Mouse (Mus musculus) heart, embryonic 10.5 days (tissue): ENCODE data around the gene Slc2a9. TPM values are rescaled to one million over a fixed set of nuclear protein-coding genes. Genes with fewer than 3 reads are reported as not detected.

Experiments
- DNase-seq: peaks from one replicate; pipeline ENCODE4 v3.0.0-alpha.2; 2017; ENCODE audit warnings: low spot score
- H3K27ac ChIP-seq: fragments of 300-500 bp; sonication (generic); 2 replicates; pipeline ENCODE4 v1.5.1; 2016; ENCODE audit warnings: mild to moderate bottlenecking
- H3K27me3 ChIP-seq: fragments of 300-500 bp; sonication (generic); 2 replicates; pipeline ENCODE4 v1.6.1; 2016; ENCODE audit warnings: mild to moderate bottlenecking; ENCODE audit not compliant: poor library complexity, insufficient read depth, severe bottlenecking
- H3K36me3 ChIP-seq: fragments of 300-500 bp; sonication (generic); 2 replicates; pipeline ENCODE4 v1.6.1; 2016; ENCODE audit warnings: mild to moderate bottlenecking, moderate library complexity
- H3K4me1 ChIP-seq: fragments of 300-500 bp; sonication (generic); 2 replicates; pipeline ENCODE4 v1.6.1; 2016; ENCODE audit warnings: mild to moderate bottlenecking
- H3K4me3 ChIP-seq: fragments of 300-500 bp; sonication (generic); 2 replicates; pipeline ENCODE4 v1.5.1; 2016; ENCODE audit warnings: mild to moderate bottlenecking, moderate library complexity
- H3K9me3 ChIP-seq: fragments of 300-500 bp; sonication (generic); 2 replicates; pipeline ENCODE4 v1.6.1; 2016; ENCODE audit warnings: mild to moderate bottlenecking, moderate library complexity
- WGBS: fragments of 180-500 bp; shearing (Covaris S2); methylation state at CpG from one replicate; pipeline ENCODE4 v1.1.7; 2016; 5-methylcytosine and 5-hydroxymethylcytosine counted together
- polyA plus RNA-seq: library from polyadenylated mRNA; unstranded; fragments of >200 nt; fragmentation: Nextera tagmentation; extraction: Ambion mirVana; gene quantifications from 2 replicates; pipeline ENCODE4 v1.2.1, GENCODE M21; 2016

Gene Slc2a9
- polyA plus RNA-seq, 1 experiment from 2014 or later, result 0.31 TPM

DNA sequence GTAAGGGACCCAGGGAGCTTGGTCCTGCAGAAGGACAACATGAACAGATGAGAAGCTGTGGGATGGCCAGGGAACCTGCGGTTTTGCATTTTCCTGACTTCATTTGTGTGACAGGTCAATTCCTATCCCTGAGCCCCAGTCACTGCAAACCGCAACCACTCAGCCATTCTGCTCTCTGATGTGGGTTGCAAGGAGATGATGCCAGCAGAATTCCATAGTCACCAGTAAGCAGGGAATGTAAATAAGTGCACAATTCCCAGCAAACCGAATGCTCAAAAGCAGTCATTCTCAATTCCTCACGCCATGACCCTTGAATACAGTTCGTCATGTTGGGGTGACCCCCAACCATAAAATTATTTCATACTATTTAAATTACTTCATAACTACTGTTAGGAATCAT is 123.0 kb downstream of the Slc2a9 start:
- DNase-seq, result no peak
- Histone ChIP-seq H3K36me3 (no peaks in the 10 kb centered on the region), H3K4me3 (no peak overlapping the region), H3K9me3 (no peaks in the 10 kb centered on the region; the same call in 1 of the 2 replicates), H3K27ac (no peak overlapping the region), H3K4me1 (no peaks in the 10 kb centered on the region), H3K27me3 (0 out of 2 replicates have a peak, but pooled peaks cover 5% of the 10 kb centered on the region)
- 84% methylated on average over 5 of the region's 5 CpGs for WGBS

DNA sequence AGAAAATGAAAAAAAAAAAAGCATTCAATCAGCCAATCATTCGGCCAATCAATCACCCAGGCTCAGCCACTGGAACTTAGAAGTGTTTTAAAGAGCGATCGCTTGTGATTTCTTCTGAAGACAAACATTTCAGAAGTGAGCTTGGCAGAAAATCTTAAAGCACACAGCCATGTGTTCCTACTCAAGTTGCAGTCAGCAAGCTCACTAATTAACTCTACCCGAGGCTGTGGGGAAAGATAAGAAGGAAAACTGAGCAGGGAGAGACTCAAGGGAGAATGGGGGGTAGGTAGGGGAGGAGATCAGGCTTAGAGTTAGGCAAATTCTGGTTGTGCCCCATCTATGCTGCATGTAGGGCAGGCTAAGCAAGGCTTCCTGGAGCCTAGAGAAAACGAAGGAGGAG is 130.6 kb downstream of the Slc2a9 start:
- Histone ChIP-seq H3K36me3 (no peaks in the 10 kb centered on the region), H3K4me1 (peaks cover 2% of the 10 kb centered on the region), H3K27me3 (no peaks in the 10 kb centered on the region), H3K4me3 (no peak overlapping the region), H3K9me3 (no peaks in the 10 kb centered on the region; the same call in 1 of the 2 replicates), H3K27ac (no peak overlapping the region)
- no peak for DNase-seq
- 20% methylated on average over 5 of the region's 5 CpGs for WGBS

DNA sequence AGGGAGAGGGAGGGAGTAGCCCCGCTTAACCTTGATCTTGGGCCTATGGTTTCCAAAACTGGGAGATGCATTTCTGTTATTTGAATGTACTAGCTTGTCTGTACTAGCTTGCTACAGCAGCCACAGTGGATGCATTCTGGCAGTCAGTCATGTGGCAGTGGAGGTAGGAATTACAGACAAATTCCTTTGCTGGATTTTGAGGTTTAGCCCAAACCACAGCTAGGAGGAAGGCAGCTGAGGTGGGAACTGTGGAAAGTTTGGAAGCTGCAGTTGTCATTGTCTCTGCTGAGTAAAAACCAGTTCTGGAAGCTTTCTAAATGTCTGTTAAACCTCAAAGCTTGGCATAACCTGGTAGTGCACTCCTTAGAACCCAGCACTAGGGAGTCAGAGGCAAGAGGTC is 131.6 kb downstream of the Slc2a9 start:
- Histone ChIP-seq H3K27ac (no peak overlapping the region), H3K9me3 (no peaks in the 10 kb centered on the region; the same call in 1 of the 2 replicates), H3K4me3 (no peak overlapping the region), H3K4me1 (peaks cover 11% of the 10 kb centered on the region), H3K36me3 (no peaks in the 10 kb centered on the region), H3K27me3 (no peaks in the 10 kb centered on the region)
- no peak for DNase-seq
- WGBS, result 73% methylated on average over 1 of the region's 1 CpGs

DNA sequence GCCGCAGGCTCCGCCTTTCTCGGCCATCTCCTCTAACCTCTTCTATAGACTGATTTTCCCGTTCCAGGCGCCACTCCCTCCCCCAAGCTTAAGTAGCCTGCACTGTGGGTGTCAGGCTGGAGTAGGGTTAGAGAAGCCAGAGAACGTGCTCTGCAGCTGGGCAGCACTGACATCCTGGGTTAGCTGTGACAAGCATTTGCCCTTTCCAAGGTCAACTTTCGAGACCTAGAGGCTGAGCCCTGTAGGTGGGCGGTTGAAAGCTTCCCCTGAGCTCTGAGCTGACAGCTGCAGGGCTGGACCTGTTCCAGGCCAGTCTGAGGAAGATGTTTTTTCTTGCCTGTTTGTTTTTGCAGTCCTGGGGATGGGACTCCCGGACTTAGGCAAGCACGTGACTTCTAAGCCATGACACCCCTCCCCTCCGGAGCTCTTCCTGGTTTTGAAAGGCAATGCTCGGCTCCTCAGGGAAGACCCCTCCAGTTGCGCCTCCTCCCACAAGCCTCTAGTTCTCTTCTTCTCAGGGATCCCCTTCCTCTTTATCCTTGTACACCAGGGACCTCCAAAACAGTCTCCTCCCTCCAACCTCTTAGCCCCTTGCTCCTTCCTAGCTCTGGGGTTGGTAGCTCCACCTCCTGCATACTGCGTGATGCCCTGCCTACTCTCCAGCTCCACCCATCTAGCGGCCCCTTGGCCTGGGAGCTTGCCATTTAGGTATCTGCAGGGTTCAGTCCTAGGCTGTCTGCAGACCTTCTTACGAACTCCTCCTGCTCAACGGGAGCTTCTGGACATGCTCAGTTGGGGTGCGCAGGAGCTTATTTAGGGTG is 136.1 kb downstream of the Slc2a9 start:
- peak; percentile 83 for DNase-seq
- H3K27ac ChIP-seq, result peak overlapping the region; percentile 73
- no peaks in the 10 kb centered on the region for H3K9me3 ChIP-seq
- H3K4me3 ChIP-seq, result peak overlapping the region; percentile 55
- H3K36me3 ChIP-seq, result no peaks in the 10 kb centered on the region
- peaks cover 24% of the 10 kb centered on the region for H3K4me1 ChIP-seq
- peaks cover 32% of the 10 kb centered on the region; the same call in 1 of the 2 replicates for H3K27me3 ChIP-seq
- WGBS, result 6% methylated on average over 18 of the region's 18 CpGs

DNA sequence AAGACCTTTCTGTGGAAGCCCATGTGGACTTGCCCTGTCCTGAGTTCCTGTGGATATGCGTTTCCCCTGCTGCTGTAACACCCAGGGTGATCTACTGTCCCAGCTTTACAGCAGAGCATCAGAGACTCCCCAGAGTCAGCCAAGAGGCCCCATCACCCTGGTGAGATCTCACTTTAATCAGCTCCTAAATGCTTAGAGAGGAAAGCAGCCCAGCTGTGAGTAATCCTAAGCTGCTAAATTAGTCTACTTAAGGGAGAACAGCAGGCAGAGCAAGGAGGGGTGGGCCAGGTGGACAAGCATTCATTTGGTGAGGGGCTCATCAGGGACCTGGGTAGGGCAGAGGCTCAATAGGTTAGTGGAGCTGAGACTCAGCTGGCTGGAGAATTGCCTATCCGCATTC is 137.4 kb downstream of the Slc2a9 start:
- no peaks in the 10 kb centered on the region for H3K9me3 ChIP-seq
- H3K36me3 ChIP-seq, result no peaks in the 10 kb centered on the region
- 35% methylated on average over 2 of the region's 2 CpGs for WGBS
- no peak for DNase-seq
- peaks cover 24% of the 10 kb centered on the region for H3K4me1 ChIP-seq
- H3K27me3 ChIP-seq, result peaks cover 42% of the 10 kb centered on the region; the same call in 1 of the 2 replicates
- no peak overlapping the region for H3K27ac ChIP-seq
- no peak overlapping the region for H3K4me3 ChIP-seq

DNA sequence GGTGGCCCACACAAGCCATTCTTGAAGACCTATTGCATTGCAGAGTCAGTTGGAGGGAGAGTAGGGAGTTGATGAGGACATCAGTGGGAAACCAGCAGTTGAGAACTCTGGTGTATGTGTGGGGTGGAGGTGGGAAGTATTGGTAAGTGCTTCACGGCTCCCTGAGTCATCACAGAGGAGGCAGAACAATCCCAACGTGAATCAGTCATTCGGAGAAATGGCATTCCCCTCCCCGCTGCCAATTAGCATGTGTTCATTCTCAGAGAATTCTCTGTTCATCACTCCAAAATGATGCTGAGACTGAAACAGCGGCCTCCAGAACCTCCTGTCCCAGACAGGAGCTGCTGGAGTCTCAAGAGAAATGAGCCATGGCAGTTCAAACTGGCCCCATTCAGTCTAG is 138.5 kb downstream of the Slc2a9 start:
- no peak overlapping the region for H3K27ac ChIP-seq
- DNase-seq, result no peak
- H3K27me3 ChIP-seq, result peaks cover 42% of the 10 kb centered on the region; the same call in 1 of the 2 replicates
- WGBS, result 73% methylated on average over 5 of the region's 5 CpGs
- no peaks in the 10 kb centered on the region for H3K36me3 ChIP-seq
- peaks cover 24% of the 10 kb centered on the region for H3K4me1 ChIP-seq
- no peak overlapping the region for H3K4me3 ChIP-seq
- no peaks in the 10 kb centered on the region for H3K9me3 ChIP-seq

DNA sequence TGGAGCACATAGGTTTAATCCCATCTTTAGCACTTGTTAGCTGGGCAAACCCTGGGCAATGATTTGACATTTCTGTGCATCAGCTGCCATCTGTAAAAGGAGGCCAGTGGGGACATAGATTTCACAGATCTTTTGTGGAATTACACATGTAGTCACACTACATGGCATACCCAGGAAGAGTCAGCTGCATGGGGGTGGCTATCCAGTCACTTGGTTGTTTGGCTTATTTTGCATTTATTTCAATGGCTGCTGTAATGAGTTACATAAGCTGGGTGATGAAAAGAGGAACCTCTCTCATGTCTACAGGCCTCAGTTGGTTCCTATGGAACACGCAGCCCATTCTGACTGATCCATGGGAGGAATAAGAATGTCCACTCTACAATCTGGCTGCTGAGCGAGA is 143.2 kb downstream of the Slc2a9 start:
- 83% methylated on average over 2 of the region's 2 CpGs for WGBS
- no peaks in the 10 kb centered on the region for H3K9me3 ChIP-seq

DNA sequence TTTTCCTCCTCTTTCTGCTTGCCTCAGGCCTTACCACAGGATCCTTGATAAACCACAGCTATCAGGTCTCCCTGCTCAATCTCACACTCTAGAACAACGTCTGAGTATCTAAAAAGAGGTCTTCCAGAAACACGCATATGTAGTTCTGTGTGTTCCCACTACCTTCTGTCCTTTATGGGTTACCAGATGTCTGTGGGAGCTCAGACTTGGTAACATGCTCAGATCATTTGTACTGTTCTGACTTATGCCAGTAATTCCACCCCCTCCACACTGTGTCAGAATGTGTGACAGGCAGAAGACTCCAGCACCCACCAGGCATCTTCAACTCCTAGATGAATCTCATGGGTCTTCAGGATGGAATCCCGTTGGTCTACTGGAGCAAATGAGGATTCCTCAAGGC is 146.0 kb downstream of the Slc2a9 start:
- WGBS, result 63% methylated on average over 3 of the region's 3 CpGs
- DNase-seq, result no peak
- H3K4me1 ChIP-seq, result no peaks in the 10 kb centered on the region
- no peak overlapping the region for H3K4me3 ChIP-seq
- H3K27me3 ChIP-seq, result peaks cover 11% of the 10 kb centered on the region; the same call in 1 of the 2 replicates
- H3K36me3 ChIP-seq, result no peaks in the 10 kb centered on the region
- no peak overlapping the region for H3K27ac ChIP-seq
- no peaks in the 10 kb centered on the region for H3K9me3 ChIP-seq

More for the DNA sequence above, 143.2 kb downstream of the Slc2a9 start:
- no peaks in the 10 kb centered on the region for H3K36me3 ChIP-seq
- no peaks in the 10 kb centered on the region for H3K4me1 ChIP-seq
- DNase-seq, result no peak
- no peak overlapping the region for H3K27ac ChIP-seq
- peaks cover 31% of the 10 kb centered on the region; the same call in 1 of the 2 replicates for H3K27me3 ChIP-seq
- no peak overlapping the region for H3K4me3 ChIP-seq

DNA sequence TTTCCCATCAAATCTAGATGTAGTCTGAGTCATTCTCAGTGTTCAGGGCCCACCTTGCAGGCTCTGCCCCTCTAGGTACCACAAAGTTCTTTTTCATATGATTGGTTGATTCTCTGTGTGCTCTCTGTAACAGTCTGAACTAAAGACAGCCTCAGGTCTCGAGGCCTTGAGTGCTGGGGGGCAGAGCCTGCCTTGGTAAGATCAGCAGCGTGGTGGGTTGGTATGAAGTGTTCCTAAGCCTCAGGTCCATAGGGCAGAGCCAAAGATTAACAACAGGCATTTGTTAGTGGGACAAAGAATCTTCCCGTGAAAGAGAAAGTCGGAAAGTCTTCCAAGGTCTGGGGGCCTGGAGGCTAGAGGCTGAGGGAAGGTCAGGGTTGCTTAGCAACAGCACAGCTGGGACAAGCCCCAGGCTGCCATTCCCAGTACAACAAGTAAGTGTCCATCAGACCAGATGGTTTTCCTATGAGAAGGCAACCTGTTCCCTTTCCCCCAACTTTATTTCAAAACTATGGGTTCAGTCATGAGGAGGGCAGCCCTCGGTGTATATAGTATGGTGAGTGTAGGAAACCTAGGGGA is 152.5 kb downstream of the Slc2a9 start:
- H3K4me3 ChIP-seq, result no peak overlapping the region
- no peaks in the 10 kb centered on the region for H3K9me3 ChIP-seq
- no peak for DNase-seq
- WGBS, result 62% methylated on average over 5 of the region's 5 CpGs
- H3K36me3 ChIP-seq, result no peaks in the 10 kb centered on the region
- H3K4me1 ChIP-seq, result no peaks in the 10 kb centered on the region
- no peak overlapping the region for H3K27ac ChIP-seq
- no peaks in the 10 kb centered on the region for H3K27me3 ChIP-seq

DNA sequence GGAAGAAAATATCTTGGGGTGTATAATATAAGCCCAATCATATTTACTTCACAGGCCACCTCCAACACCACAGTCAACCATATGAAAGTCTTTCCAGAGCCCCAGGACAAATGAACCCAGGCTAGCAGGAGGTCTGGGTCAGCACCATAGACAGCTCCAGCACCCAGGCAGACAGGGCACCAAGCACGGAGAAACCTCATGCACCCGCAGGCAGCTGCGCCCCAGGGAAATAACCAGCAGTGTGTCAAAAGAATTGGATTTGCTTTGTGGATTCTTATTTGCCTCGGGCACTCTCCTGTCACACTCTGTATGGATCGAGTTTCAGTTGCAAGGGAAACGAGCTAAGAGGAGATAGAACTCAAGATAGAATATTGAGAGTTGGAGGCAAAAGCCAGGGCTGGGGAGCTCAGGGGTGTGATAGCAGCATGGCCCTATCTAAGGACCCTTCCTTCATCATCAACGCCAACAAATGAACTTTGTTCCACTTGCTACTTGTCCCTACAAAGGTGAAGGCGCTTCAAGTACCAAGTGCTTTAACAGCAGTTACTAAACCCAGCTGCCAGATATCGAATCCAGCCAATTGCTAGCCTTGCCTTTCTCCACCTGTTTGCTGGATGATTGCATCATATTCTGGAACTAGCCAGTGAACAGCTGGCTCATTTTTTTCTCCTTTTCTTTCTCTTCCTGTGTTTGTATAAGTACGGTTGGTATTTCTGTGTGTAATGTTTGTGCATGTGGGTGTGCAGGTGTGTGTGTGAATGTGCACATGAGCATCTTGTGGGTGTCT is 156.1 kb downstream of the Slc2a9 start:
- Histone ChIP-seq H3K9me3 (no peaks in the 10 kb centered on the region), H3K36me3 (no peaks in the 10 kb centered on the region), H3K4me1 (no peaks in the 10 kb centered on the region), H3K27ac (no peak overlapping the region), H3K27me3 (no peaks in the 10 kb centered on the region), H3K4me3 (no peak overlapping the region)
- 35% methylated on average over 10 of the region's 10 CpGs for WGBS
- DNase-seq, result peak; percentile 78

DNA sequence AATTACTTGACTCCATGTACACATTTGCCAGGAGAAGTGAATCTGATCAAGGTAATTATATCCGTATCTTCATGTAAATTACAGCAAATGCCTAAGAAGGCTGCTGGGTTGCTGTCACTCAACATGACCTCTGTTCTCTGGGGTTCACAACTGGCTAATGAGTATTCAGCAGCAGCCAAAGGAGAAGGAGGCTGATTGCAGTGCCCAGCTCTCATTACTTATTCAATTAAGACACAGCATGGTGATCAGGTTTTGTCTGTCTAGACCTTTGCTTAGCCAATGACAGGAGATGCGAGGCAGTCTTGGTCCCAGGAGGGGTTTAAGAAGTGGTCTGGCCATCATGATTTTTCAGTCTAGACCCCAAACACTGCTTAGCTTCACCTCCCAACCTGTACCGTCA is 159.8 kb downstream of the Slc2a9 start:
- no peaks in the 10 kb centered on the region for H3K4me1 ChIP-seq
- no peaks in the 10 kb centered on the region for H3K27me3 ChIP-seq
- no peaks in the 10 kb centered on the region for H3K9me3 ChIP-seq
- WGBS, result 70% methylated on average over 3 of the region's 3 CpGs
- no peak overlapping the region for H3K27ac ChIP-seq
- no peaks in the 10 kb centered on the region for H3K36me3 ChIP-seq
- no peak overlapping the region for H3K4me3 ChIP-seq
- no peak for DNase-seq

DNA sequence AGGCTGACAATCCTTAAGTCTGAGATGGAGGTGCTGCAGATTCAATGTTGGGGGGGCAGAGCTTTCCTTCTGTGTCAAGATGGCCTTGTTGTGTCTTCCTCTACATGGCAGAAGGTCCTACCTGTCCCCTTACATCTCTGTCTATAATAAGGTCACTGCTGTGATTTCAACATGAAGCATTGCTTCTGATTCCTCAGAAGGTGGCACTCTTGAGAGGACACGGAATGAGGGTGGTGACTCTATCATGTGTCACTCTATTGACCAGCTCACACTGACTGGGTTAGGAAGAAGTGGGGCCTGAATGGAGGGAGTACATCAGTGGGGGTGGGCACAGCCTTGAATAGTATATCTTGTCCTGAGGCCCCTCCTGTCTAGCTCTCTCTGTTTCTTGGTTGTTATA is 168.4 kb downstream of the Slc2a9 start:
- Histone ChIP-seq H3K27me3 (peaks cover 7% of the 10 kb centered on the region; the same call in 1 of the 2 replicates), H3K27ac (no peak overlapping the region), H3K4me3 (no peak overlapping the region), H3K9me3 (no peaks in the 10 kb centered on the region), H3K4me1 (no peaks in the 10 kb centered on the region), H3K36me3 (no peaks in the 10 kb centered on the region)
- no peak for DNase-seq
- WGBS, result 29% methylated on average over 1 of the region's 1 CpGs

DNA sequence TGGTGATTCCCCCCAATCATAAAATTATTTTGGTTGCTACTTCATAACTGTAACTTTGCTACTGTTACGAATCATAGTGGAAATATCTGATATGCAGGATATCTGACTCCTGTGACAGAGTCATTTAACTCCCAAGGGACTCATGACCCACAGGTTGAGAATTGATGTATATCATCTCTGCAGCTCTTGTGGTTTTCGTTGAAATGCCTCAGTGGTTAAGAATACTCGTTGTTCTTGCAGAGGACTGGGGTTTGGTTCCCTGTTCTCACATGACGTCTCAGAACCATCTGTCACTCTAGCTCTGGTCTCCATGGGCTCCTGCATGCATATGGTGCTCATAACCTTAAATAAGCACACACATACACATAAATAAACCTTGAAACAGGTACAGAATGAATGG is 169.6 kb downstream of the Slc2a9 start:
- H3K4me3 ChIP-seq, result no peak overlapping the region
- no peaks in the 10 kb centered on the region for H3K36me3 ChIP-seq
- 75% methylated on average over 4 of the region's 4 CpGs for WGBS
- H3K27ac ChIP-seq, result no peak overlapping the region
- no peaks in the 10 kb centered on the region for H3K9me3 ChIP-seq
- peaks cover 7% of the 10 kb centered on the region; the same call in 1 of the 2 replicates for H3K27me3 ChIP-seq
- no peak for DNase-seq
- H3K4me1 ChIP-seq, result no peaks in the 10 kb centered on the region
